Mouse (Mus musculus): ENCODE measurements around the gene Haao.

DNA sequence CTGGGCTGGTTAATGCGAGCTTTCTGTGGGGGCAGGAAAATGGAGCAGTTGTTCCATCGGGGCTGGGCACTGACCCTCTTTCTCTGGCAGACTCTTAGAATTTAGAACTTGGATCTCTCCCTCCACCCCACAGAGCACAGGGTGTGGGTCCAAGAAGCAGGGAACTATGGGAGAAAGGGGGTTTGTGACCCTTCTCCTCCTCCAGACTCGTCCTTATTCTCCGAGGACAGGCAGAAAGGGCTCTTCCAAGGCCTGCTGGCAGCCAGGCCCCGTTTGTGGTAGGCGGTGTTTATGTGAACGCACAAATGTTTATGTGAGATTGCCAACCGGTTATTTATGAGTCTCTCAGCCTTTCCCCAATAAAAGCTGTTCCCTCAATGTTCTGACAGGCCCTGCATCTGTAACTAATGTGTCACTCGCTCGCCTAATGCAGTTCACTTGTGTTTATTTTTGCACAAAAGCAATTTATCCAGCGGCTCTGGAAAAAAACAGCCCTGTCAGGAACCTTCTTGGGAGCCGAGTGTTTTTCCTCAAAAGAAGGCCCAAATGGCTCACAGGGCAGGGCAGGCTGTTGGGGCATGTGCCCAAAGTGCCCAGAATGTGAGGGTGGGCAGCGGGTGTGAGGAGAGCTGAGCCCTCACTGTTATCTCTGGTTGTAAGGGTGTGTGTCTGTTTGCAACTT lies 42.1 kb upstream of the Haao start:
- TF ChIP-seq POLR2A (IDR thresholded peaks at IDR 0.05; ENCODE audit: borderline replicate concordance, extremely low read depth, insufficient read depth, insufficient read length, poor library complexity, severe bottlenecking) (no peak), CTCF (IDR thresholded peaks at IDR 0.05; ENCODE audit: borderline replicate concordance, extremely low read depth, insufficient read depth, insufficient read length) (no peak)

Measured in brain, embryonic 14.5 days (tissue).